Mouse (Mus musculus): ENCODE measurements around the gene Rarb. TPM values are rescaled to one million over a fixed set of nuclear protein-coding genes. Genes with fewer than 3 reads are reported as not detected.

Rarb gene
- polyA plus RNA-seq, 1 experiment: 0.19 TPM

DNA sequence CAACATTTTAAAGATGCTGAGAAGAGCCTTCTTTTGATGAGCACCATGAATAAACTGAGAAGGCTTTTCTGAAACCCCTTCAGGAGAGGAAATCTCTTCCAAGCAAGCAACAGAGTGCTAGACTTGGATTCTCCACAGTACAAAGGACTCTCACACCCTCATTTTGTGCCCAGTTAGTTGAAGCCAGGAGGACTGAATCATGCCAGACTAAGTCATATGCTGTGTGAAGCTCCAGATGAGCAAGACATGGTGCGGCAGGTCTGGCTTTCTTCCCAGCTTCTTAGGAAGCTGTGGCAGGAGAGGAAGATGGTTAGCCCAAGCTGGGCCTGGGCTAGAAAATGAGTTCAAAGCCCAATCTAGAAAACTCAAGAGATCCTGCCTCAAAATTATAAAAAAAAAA lies 267.1 kb downstream of the Rarb start:
- Histone ChIP-seq H3K36me3 (ENCODE audit: control insufficient read depth, insufficient read depth) (no peaks in the 10 kb centered on the region), H3K27me3 (ENCODE audit: control insufficient read depth, insufficient read depth, insufficient read length) (no peaks in the 10 kb centered on the region), H3K79me2 (ENCODE audit: control insufficient read depth, insufficient read depth) (no peaks in the 10 kb centered on the region), H3K4me2 (ENCODE audit: low read depth) (no peak overlapping the region), H3ac (ENCODE audit: control insufficient read depth, insufficient read length) (no peak overlapping the region), H3K4me3 (no peak overlapping the region)
- TF ChIP-seq USF1 (IDR thresholded peaks at IDR 0.05; ENCODE audit: low read depth) (no peak), POLR2A (IDR thresholded peaks at IDR 0.05; ENCODE audit: insufficient read length, low read depth) (no peak), E2F4 (IDR thresholded peaks at IDR 0.05; ENCODE audit: insufficient read depth) (no peak), CEBPB (IDR thresholded peaks at IDR 0.05; ENCODE audit: insufficient read depth, poor library complexity, severe bottlenecking) (no peak), MYOG (IDR thresholded peaks at IDR 0.05; ENCODE audit: control insufficient read depth in 1 of 3, insufficient read depth in 1 of 3, insufficient read length in 2 of 3, low read depth in 2 of 3) (no peak), MAX (IDR thresholded peaks at IDR 0.05; ENCODE audit: low read depth) (no peak), REST (IDR thresholded peaks at IDR 0.05; ENCODE audit: insufficient read depth, insufficient read length) (no peak), TCF12 (IDR thresholded peaks at IDR 0.05; ENCODE audit: insufficient read depth, poor library complexity, severe bottlenecking) (no peak), MYOD1 (IDR thresholded peaks at IDR 0.05; ENCODE audit: control insufficient read depth in 1 of 3, insufficient read length in 2 of 3, low read depth in 2 of 3) (no peak), POLR2AphosphoS2 (IDR thresholded peaks at IDR 0.05; ENCODE audit: insufficient read length, low read depth) (no peak), SRF (IDR thresholded peaks at IDR 0.05; ENCODE audit: control insufficient read depth, insufficient read length, low read depth) (no peak), TCF3 (IDR thresholded peaks at IDR 0.05; ENCODE audit: insufficient read length, low read depth) (no peak)

- H3K4me3 ChIP-seq: no peak overlapping the region
- no peaks in the 10 kb centered on the region for H3K36me3 ChIP-seq (ENCODE audit: control insufficient read depth, insufficient read depth)
- no peak overlapping the region for H3K4me2 ChIP-seq (ENCODE audit: low read depth)
- no peaks in the 10 kb centered on the region for H3K79me2 ChIP-seq (ENCODE audit: control insufficient read depth, insufficient read depth)
- TF ChIP-seq POLR2A (IDR thresholded peaks at IDR 0.05; ENCODE audit: insufficient read length, low read depth) (no peak), MAX (IDR thresholded peaks at IDR 0.05; ENCODE audit: low read depth) (no peak), REST (IDR thresholded peaks at IDR 0.05; ENCODE audit: insufficient read depth, insufficient read length) (no peak), MYOD1 (IDR thresholded peaks at IDR 0.05; ENCODE audit: control insufficient read depth in 1 of 3, insufficient read length in 2 of 3, low read depth in 2 of 3) (no peak), USF1 (IDR thresholded peaks at IDR 0.05; ENCODE audit: low read depth) (no peak), POLR2AphosphoS2 (IDR thresholded peaks at IDR 0.05; ENCODE audit: insufficient read length, low read depth) (no peak), SRF (IDR thresholded peaks at IDR 0.05; ENCODE audit: control insufficient read depth, insufficient read length, low read depth) (no peak), MYOG (IDR thresholded peaks at IDR 0.05; ENCODE audit: control insufficient read depth in 1 of 3, insufficient read depth in 1 of 3, insufficient read length in 2 of 3, low read depth in 2 of 3) (no peak), TCF3 (IDR thresholded peaks at IDR 0.05; ENCODE audit: insufficient read length, low read depth) (no peak), E2F4 (IDR thresholded peaks at IDR 0.05; ENCODE audit: insufficient read depth) (no peak), TCF12 (IDR thresholded peaks at IDR 0.05; ENCODE audit: insufficient read depth, poor library complexity, severe bottlenecking) (no peak)
- no peak overlapping the region for H3ac ChIP-seq (ENCODE audit: control insufficient read depth, insufficient read length)
- H3K27me3 ChIP-seq (ENCODE audit: control insufficient read depth, insufficient read depth, insufficient read length): no peaks in the 10 kb centered on the region
Observed at GRCm38 (mm10) chr14:16548200-16548576, 270.8 kb downstream of the Rarb start.

DNA sequence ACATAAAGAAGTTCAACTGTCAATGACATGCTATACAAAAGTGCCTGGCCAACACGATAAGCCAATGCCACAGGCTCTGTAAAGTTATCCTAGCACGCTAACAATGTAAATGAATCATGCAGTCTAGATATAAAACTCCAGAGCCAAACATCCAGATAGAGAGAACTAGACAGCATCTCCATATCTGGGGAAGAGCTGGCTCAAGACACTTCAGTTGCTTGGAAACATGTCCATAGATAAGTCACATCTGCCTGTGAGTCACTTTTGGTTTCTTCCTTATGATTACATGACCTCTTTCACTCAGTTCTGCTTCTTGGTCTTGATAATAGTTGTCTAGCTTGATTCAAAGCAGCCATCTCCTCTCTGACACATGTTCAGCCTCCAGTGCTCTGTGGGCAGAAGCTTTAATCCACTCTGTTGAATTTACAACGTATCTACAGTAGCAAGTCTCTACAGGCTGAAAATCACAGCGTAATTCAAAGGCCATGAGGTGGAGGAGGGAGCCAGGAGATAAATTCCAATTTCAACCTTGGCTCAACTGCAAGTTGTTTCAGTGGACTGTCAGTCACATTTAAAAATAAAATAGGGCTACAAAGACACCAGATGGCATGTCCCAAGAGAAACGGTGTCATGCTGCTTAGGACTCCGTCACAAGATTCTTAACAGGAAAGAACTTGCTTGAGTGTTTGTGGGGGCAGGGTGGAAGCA lies 271.3 kb downstream of the Rarb start:
- Histone ChIP-seq H3K27me3 (ENCODE audit: control insufficient read depth, insufficient read depth, insufficient read length) (no peaks in the 10 kb centered on the region), H3K4me3 (no peak overlapping the region), H3ac (ENCODE audit: control insufficient read depth, insufficient read length) (no peak overlapping the region), H3K36me3 (ENCODE audit: control insufficient read depth, insufficient read depth) (no peaks in the 10 kb centered on the region), H3K79me2 (ENCODE audit: control insufficient read depth, insufficient read depth) (no peaks in the 10 kb centered on the region), H3K4me2 (ENCODE audit: low read depth) (peak overlapping the region; percentile 1)
- TF ChIP-seq USF1 (IDR thresholded peaks at IDR 0.05; ENCODE audit: low read depth): no peak
- TF ChIP-seq SRF (IDR thresholded peaks at IDR 0.05; ENCODE audit: control insufficient read depth, insufficient read length, low read depth): no peak
- no peak for TF ChIP-seq MYOG (IDR thresholded peaks at IDR 0.05; ENCODE audit: control insufficient read depth in 1 of 3, insufficient read depth in 1 of 3, insufficient read length in 2 of 3, low read depth in 2 of 3)
- no peak for TF ChIP-seq TCF3 (IDR thresholded peaks at IDR 0.05; ENCODE audit: insufficient read length, low read depth)
- no peak for TF ChIP-seq MAX (IDR thresholded peaks at IDR 0.05; ENCODE audit: low read depth)
- no peak for TF ChIP-seq REST (IDR thresholded peaks at IDR 0.05; ENCODE audit: insufficient read depth, insufficient read length)
- TF ChIP-seq CEBPB (IDR thresholded peaks at IDR 0.05; ENCODE audit: insufficient read depth, poor library complexity, severe bottlenecking): no peak
- TF ChIP-seq POLR2A (IDR thresholded peaks at IDR 0.05; ENCODE audit: insufficient read length, low read depth): no peak
- TF ChIP-seq POLR2AphosphoS2 (IDR thresholded peaks at IDR 0.05; ENCODE audit: insufficient read length, low read depth): no peak
- TF ChIP-seq MYOD1 (IDR thresholded peaks at IDR 0.05; ENCODE audit: control insufficient read depth in 1 of 3, insufficient read length in 2 of 3, low read depth in 2 of 3): no peak
- TF ChIP-seq TCF12 (IDR thresholded peaks at IDR 0.05; ENCODE audit: insufficient read depth, poor library complexity, severe bottlenecking): no peak
- TF ChIP-seq E2F4 (IDR thresholded peaks at IDR 0.05; ENCODE audit: insufficient read depth): no peak

GRCm38 (mm10) chr14:16544995-16545394 lies 274.0 kb downstream of the Rarb start:
- H3K79me2 ChIP-seq (ENCODE audit: control insufficient read depth, insufficient read depth): no peaks in the 10 kb centered on the region
- H3ac ChIP-seq (ENCODE audit: control insufficient read depth, insufficient read length): no peak overlapping the region
- TF ChIP-seq MYOD1 (IDR thresholded peaks at IDR 0.05; ENCODE audit: control insufficient read depth in 1 of 3, insufficient read length in 2 of 3, low read depth in 2 of 3) (no peak), POLR2A (IDR thresholded peaks at IDR 0.05; ENCODE audit: insufficient read length, low read depth) (no peak), SRF (IDR thresholded peaks at IDR 0.05; ENCODE audit: control insufficient read depth, insufficient read length, low read depth) (no peak), POLR2AphosphoS2 (IDR thresholded peaks at IDR 0.05; ENCODE audit: insufficient read length, low read depth) (no peak)
- H3K27me3 ChIP-seq (ENCODE audit: control insufficient read depth, insufficient read depth, insufficient read length): no peaks in the 10 kb centered on the region
- H3K4me3 ChIP-seq: no peak overlapping the region
- no peak overlapping the region for H3K4me2 ChIP-seq (ENCODE audit: low read depth)
- H3K36me3 ChIP-seq (ENCODE audit: control insufficient read depth, insufficient read depth): no peaks in the 10 kb centered on the region
